Mouse (Mus musculus) layer of hippocampus, adult 18-20 months (tissue): ENCODE data around the gene Fgr. TPM values are rescaled to one million over a fixed set of nuclear protein-coding genes. Genes with fewer than 3 reads are reported as not detected.

Experiments
- DNase-seq, 2 experiments: peaks; one replicate each; pipeline ENCODE4 v3.0.0; 2022; ENCODE audit warnings: low spot score in 2 of 2
- total RNA-seq, 2 experiments: library from RNA; stranded (reverse); gene quantifications; 2 replicates each; pipeline ENCODE4 v1.2.3; 2021

Fgr gene
- total RNA-seq, 2 experiments from 2014 or later, result 0.13 to 0.35 TPM

DNA sequence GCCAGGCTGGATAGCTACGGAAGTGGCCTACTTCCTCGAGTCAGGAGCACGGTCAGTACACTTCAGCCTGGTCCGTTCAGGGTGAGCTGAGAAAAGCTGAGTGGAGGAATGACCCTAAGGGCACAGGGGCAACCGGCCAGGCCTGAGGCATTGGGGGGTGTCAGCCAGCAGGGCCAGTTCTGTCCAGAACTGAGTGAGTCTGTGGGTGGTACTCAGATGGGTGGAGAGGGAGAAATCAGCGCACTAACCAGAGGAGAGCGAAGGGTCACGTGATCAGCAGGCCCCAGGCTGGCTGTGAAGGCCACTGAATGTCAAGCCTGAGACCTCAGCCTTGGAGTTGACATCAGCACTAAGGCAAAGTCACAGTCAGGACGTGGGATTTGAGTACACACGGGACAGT lies 60.6 kb downstream of the Fgr start:
- DNase-seq, result no peak

DNA sequence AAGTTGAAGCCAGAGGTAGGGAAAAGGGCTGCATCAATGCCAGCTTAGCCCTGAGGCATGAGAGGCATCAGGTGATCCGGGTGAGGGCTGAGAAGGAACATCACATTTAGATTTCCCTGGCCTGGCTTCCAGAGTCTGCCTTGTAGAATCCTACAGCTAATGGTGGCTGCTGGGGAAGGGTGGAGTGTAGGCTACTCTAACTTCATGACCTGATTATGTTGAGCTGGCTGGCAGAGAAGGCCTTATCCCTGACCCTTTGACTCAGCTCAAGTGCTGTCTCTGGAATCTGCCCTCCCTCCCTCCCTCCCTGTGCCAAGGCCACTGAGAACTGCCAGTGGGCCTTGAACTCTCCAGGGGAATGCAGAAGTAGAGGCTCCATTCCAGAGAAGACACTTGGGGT lies 61.6 kb downstream of the Fgr start:
- DNase-seq, result no peak

DNA sequence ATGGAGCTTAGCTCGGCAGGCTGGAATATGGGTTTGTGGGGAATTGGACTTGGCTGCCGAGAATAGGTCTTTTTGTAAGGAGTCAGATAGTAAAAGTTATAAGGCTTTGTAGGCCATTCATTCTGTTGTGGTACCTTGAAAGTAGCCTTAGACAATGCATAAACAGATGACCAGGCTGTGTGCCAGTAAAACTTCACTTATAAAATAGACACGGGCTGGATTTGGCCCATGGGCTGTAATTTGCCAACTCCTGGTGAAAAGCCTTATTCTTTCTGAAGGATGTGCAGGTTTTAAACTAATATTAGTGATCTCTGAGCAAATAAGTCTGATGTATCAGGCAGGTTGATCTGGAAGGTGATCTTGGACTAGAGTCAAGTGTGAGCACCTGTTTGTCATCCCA lies 62.1 kb downstream of the Fgr start:
- DNase-seq, result no peak

DNA sequence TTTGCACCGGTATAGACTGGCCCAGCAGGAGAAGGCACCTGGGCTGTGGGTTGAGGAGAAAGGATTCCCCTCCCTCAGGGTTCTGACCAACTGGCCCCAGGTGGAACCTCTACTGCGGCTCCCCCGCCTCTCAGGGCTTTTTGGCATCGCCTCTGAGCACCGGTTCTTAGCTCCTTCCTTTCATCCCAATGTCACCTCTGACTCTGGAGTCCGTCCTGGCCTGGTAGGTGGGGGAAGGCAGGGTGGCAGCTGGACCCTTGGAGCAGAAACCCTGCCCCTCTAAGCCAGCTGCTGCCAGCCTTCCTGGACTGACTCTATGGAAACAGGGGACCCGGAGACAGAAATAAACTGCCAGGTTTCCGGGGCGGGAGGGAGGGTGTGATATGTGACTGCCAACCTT lies 63.4 kb downstream of the Fgr start:
- DNase-seq, result no peak

DNA sequence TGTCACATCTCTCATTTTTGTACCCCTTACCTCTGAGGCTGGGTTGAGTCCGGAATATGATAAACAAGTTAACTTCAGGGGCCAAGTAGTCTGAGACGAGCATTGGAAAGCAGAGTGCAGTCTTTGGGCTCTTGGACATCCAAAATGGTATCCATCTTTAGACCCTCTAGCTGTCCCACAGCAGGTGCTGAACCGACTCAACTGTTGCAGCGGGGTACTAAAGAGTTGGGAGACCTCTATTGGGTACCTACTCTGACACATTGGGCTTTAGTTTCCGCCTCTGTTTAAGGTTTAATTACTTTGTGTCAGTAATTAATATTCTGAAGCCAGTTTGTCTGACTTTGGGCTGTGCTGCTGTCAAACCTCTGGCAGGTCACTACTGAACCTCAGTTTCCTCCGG lies 63.9 kb downstream of the Fgr start:
- DNase-seq, result no peak

DNA sequence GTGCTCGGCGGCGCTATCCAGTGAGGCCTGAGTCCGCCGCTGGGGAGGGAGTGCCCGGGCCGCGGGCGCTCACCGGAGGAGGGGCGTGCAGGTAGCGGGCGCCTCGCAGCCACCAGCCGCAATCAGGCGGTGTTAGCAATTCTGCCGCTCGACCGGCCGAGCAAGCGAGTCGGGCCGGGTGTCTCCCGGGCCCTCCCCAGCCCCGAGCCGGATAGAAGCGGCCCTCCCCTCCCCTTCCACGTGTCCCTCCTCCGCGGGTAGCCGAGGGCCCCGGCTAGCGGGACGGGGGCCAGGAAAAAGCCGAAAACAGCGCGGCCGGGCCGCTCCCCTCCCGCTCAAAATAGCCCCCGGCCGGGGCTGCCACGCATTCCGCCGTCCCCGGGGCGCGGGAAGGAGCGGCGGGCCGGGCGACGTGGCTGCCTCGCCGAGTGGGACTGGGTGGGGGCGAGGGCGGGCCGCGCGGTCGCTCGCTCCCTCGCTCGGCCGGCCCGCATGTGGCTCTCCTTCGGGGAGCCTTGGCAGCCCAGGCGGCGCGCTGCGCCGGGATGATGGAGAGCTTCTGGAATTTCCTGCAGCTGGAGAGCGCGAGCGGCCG lies 64.7 kb downstream of the Fgr start:
- no peak for DNase-seq

DNA sequence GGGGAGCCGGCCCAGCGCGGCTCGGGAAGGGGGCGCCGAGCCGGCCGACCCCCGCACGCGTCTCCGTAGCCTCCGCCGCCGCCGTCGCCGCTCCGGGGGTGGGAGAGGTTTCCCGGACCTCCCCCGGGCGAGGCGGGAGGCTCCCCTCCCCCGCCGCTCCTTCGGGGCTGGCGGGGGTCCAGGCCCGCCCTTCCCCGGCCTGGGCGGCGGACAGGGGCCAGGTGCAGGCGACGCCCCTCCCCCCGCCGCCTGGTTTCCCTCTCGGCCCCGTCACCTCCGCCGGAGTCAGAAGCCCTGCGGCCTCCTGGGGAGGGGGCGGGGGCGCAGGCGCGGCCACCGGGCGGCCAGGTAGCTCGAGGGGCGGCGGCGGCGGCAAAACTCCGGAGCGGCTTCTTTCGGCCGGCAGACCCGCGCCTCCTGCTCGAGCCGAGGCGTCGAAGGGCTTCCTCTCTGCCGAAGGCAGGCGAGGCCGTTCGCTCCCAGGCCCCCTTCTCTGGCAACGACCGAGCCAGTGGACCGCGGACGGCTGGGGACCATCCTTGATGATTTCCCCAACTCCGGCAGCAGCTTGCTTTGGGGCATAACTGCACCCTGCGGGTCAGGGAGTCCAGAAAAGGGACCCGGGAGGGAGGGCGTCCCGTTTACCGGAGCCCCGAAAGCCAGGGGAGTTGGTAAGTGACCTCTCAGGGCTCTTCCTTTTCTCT lies 65.4 kb downstream of the Fgr start:
- DNase-seq, result no peak

DNA sequence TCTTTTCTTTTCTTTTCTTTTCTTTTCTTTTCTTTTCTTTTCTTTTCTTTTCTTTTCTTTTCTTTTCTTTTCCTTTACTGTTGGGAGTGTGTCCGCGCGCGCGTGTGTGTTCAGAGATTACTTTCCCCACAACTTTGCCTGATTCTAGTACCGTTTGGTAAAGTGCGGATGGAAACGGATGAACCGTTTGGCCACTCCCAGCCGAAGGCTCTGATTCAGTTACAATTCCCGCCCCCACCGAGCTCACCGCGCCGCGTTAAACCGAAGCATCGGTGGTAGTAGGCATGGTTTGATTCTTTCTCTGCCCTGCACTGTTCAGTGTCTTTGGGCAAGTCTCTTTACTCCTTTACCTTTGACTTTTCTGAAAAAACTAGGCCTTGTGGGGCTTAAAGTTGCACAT lies 65.9 kb downstream of the Fgr start:
- DNase-seq, result no peak

DNA sequence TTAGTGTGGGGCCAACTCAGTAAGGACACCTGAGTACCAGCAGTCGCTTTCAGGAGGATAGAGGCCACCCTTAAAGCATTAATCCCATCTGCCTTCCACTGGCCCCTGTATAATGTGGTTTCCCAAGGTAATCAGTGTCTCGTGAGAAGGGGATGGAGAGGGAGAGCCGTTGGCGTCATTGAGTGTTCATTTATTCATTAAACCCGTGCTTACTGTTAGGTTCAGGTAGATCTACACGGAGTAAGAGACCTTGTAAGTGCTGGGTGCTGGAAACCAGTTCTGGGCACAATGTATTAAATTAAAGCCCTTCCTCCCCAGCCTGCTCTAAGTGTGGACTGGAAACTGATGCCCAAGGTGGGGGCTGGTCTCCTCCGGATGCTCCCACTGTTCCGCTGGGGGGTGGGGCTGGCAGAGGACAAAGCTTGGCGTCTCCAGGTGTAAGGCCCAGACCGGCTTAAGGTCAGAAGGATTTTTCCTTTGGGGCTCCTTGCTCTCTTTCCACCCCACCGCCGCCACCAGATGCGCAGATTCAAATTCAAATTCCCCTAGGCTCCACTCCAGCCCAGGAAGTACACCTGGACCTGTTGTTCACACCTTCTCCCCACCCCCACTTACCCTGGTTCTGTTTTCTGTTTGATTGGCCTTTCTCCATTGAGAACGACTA lies 66.5 kb downstream of the Fgr start:
- no peak for DNase-seq

DNA sequence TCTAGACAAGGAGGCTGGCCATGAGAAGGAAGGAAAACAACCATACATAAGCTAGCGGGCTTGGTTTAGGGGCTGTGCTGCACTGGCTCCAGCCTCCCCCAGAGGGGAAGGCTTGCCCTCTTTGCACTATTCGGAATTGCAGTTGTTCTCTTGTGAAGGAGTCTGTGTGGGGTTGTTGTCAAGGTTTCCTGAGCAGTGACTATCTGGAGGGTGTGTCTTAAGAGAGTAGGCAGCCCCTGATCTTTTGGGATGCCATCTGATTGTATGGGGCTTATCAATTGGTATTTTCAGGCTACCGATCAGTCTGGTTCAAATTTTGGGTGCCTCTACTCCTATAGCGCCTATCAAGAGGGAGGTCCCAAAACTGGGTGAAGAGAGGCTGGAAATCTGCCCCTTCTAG lies 68.3 kb downstream of the Fgr start:
- no peak for DNase-seq

DNA sequence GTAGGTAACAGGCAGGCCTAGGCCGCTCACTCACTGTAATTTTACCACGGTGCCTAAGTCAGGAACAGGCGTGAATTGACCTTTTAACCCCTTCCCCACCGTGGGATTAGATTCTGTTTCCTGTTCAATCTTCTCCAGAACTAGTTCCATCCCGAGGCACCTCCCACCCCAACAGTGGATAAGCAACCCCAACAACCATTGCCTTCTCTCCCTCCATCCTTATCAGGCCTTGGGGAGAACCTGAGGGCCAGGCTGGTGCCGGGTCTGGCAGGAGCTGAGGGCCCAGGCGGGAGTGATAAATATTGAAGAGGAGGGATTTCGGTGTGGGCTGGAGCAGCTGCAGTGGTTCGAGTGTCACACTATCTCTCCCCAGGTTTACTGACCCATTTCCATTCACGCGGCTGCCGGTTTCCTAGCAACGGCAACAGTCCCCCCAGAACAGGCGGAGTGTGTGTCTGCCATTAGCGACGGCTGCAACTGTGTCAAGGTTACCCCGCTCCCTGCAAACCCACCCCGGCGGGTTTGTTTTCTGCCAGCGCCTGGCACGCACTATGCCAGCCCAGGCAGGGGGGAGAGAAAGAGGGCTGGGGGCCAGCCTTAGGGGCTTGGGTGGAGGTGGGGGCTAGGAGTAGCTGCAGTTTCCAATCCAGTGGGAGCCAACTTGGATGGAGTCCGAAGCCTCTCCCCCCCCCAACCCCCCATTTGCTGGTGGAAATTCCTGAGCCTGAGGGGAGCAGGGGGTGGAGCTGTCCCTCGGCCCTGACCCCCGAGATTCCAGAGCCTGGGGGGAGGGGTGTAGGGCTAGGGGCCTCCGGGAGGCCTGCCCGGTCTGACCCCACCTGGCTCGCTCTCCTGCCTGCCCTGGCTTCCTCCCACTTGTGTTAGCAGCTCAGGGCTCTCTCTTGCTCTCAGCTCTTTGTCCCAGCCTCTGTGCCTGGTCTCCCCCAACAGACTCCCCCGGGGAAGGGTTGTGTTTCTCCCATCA lies 69.0 kb downstream of the Fgr start:
- peak in 1 of 2 experiments; percentile 62 for DNase-seq

DNA sequence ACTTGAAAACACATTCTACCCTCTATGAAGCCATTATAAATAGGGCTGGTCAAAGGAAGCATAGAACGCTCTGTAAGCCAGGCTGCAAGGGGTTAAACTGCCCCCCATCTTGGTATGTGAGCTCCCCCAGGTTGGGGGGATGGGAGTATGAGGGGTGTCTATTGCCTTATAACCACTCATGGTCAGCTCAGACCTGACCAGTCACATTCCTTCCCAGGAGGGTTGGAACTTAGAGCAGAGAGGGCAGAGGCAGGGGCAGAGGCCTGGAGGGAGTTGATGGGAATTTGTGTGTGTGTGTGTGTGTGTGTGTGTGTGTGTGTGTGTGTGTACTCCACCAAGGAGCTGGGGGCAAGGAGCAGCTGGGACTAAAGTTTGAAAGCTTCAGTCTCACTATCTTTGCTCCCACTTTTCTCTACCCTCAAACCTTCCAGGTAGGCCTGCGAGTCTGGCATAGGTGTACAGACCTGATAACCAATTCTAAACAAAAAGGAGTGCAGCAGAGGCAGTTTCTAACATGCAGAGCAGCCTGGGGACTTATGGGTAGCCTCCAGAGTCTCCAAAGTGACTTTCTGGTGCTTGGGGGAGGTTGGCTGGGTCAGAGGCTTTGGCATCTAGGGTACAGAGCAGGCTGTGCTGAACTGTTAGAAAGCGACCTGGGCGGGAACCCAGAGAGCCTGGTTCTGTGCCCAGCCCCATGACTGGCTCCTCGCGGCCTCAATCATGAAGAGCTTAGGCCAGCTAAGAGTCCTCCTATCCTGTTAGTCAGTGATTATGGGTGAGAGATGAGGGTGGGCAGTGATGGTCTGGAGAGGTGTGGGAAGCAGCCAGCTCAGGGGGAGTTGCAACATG lies 70.1 kb downstream of the Fgr start:
- DNase-seq, result no peak

DNA sequence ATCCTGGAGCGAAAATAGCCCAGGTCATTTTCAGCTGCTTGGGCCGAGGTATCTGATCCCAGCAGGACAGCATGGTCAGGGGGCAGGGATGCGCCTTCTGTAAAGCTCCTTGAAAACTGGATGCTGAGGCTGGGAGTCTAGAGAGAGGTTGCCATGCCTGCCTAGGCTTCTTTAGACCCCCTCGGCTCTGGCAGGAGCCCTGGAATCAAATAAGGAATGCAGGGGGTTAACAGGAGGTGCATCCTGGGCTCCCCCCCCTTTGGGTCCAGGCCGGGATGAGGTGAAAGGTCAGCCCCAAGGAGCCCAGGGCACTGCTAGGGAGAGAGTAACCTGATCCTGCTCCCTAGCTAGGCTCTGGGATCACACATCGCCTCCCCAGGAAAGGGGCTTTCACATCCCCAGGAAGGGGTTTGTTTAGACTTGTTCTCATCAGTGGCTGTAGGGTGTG lies 70.8 kb downstream of the Fgr start:
- no peak for DNase-seq

DNA sequence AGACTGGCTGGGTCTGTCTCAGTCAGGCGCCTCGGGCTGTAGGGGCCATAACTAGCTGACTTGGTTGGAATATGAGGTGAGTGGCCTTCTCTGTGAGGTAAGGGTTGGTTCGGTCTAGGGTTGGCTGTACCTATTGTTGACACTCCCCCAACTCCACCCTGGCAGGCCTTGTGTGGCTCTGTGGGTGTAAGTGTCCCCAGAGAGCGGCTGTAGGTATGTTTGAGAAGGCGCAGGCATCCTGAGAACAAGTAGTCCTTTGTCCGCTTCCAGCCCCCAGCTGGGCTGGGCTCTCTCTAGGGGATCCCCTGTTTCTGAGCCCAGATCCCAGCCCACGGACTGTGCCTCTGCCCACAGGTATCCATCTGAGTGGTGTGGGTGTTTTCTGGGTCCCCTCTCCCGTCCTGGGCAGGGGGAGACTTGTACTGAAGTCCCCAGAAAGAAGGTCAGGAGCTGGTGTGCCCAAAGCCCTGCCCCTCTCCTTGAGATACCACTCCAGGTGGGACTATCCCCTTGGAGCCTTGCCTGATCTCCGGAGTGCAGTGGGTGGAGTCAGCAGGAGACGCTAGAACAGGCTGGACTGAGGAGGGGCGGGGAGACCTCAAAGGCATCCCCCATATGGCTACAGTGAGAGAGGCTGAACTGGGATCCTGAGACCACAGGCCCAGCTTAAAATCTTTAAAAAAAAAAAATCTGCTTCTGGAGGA lies 72.0 kb downstream of the Fgr start:
- DNase-seq, result no peak

DNA sequence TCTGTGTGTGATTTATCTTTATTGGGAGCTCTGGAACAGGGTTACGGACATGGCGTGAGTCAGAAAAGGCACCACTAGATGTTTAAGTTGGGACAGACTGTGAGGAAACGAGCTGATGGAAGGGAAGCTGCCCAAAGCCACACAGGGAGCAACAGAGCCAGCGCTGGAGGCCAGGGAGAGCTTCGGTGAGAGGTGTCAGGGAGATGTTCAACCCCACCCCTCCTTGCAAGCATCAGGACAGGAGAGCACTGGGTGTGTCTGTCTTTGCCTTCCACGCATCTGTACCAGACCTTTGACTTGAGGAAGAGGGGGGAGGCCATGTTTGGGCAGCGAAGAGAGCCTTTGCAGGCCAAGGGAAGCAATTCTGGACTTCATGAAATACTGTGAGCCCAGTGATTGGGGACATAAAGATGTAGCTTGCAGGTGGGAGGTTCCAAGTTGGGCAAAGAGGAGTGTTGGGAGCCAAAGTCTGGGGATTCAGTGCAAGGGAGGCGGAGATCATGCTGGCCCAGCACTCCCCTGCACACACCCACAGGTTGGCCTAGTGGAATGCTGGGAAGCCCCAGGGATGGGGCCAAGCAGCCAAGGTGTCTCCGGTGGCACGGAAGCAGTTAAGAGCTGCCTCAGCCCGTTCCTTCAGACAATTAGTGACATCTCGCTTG lies 72.9 kb downstream of the Fgr start:
- DNase-seq, result no peak

DNA sequence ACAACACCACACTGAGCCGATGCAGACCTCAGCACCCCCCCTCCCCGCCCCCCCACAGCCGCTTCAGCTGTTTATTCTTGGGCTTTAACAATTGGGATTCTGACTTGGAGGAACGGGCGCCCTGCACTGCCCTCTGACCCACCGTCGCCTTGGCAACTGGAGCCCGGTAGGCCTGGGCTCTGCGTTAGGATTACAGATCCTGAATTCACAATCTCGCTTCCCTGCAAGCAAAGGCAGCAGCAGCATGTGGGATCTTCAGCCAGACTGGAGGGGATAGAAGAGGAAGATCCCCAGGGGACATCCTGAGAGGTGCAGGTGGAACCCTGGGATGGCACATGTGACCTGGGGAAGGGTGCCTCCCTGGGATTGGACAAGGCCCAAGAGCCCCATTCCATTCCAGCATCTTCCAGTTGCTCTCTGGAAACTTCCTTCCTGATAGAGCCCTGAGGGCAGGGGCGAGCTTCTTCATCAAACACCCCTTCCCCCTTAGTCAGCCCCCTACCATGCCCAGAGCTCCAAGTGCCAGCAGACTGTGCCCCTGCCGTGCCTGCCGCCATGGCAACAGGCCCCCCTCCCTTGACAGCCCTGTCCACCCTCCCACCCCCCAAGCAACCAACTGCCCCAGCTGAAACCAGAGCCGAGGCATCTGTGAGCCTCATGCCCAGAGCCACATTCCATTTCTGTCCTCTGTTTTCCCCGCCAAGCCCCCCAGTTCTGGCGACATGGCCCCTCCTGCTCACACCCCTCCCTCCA lies 73.6 kb downstream of the Fgr start:
- DNase-seq, result no peak

DNA sequence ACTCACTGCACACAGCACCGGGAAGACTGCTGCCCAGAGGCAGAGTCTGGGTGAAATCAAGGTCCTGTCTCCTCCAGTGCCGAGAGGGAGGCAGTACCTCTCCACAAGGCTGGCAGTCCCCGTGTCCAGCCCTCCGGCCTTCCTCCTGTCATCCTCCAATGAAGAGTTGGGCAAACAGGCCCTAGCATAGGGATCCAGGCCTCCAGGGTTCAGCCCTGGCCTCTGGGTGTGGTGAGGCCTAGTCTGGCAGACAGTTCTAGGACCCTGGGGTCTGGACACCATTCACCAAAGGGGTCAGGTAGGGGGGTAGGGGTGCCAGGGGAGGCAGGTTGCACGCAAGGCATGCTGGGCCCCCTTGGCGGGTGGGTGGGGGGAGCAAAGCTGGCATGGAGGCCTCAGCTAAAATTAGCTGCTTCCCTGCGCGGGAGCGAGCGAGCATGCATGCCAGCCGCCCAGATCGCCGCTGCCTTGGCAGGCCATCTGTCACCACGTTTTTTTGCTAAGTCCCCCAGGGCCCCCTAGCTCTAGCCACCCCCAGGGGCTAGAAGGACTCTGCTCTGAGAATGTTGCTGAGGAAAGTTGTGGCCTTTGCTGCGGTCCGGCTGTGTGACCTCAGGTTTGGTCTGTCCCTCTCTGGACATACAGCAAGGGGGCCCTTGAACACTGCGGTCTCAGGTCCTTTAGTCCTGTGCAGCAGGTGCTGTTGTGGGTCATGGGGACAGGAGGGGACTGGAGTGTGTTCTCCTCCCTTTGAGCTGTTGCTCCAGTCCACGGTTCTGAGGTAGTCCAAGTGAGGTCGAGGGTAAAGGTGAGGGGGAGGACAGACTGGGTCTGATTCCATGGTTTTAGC lies 75.4 kb downstream of the Fgr start:
- peak in 1 of 2 experiments; percentile 49 for DNase-seq
